Mouse (Mus musculus) ovary, postnatal 14 days (tissue): ENCODE results near the gene Grm8.

Experiments used
- DNase-seq: peaks from one replicate; pipeline ENCODE4 v3.0.0; 2022; ENCODE audit warnings: low spot score

Grm8 gene

GRCm38 (mm10) chr6:28135001-28135401 lies at the start of gene Grm8:
Grm8 (minus strand) TSS chr6:28135178.
- no peak for DNase-seq

DNA sequence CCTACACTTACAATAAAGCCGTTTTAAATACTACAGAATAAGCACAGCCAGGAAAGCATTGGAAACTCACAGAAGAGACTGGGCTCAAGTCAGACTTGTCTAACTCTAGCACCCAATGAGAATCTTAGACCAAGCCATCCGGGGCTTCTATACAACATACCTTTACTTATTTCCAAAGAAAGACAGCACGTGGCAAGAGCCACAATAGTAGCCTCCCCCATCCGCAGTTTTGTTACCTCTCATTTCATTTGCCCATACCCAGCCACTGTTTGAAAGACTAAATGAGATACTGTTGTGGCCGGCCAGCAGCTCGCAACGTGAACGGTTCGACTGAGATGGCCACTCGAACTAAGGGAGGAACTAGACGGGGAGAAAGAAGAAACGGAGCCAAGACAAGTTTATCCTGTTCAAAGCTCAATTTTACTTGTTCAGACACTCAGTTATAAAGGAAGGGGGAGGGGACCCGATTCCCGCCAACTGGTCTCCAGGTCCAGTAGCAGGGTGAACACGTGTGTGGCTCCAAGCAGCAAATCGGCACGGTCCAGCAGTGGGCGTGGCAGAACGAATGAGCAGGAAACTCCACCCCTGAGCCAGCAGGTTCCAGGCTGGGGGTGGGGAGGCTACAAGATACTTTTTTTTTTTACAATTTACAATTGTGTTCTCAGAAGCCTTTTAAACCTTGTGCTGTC lies 35.0 kb upstream of the Grm8 start:
- DNase-seq: no peak

GRCm38 (mm10) chr6:28160399-28160798 lies 25.4 kb upstream of the Grm8 start:
- DNase-seq: no peak

DNA sequence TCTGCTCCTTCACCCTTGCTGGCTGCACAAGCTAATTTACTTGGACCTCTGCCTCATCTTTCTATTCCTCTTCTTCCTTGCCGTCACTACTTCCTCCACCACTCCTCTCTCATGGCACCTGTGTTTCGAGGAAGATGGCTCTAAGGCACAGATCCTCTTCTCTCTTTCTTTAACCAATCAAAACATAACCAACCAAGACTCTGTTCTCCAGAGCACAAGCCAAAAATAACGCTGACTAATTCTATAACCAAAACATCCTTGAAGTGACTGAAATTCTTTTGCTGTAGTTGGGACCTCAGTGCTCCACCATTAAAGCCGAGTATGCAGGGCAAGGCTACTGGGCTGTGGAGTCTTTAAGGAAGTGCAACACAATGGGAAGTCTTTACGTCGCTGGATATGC lies 11.5 kb upstream of the Grm8 start:
- no peak for DNase-seq

- DNase-seq: no peak
These were observed 7.4 kb upstream of the Grm8 start for GRCm38 (mm10) chr6:28142332-28142731.

DNA sequence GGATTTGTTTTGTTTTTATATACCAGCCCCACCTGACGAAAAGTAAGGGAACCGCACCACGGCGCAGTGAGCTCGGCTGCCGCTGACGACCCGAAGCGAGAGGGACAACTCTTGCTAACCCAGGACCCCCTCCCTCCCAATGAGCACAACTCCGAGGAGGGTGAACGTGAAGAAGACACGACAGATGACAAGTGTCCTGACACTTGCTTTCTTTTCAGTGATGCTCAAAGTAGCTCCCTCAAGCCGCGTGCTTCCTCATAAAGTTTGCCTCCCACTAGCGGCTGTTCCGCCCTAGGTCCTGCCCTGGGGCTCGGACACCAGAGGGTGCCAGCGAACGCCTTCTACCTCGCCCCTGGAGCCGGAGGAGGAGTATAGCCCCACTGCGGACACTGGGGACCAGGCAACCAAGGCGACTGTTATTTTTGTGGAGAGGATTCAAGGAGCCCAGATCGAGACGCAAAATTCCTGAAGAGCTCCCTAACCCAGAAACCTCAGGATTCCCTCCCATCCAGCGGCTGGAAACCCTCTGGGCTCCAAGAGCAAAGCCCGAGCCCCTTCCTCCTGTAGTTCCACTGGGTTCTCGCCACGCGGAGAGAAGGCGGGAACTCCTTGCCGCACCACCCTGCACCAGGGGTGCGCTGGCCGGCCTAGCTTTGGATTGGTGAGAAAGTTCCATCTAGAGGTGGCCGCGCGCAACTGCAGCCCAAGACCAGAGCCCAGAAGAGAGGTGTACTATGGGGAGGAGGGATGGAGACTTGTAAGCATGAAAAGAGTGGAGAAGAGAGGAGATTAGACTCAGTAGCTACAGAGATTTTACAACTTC lies 644 bp upstream of the Grm8 start:
- DNase-seq: peak; percentile 73

GRCm38 (mm10) chr6:28134251-28134801 lies 652 bp downstream of the Grm8 start:
- DNase-seq: no peak

DNA sequence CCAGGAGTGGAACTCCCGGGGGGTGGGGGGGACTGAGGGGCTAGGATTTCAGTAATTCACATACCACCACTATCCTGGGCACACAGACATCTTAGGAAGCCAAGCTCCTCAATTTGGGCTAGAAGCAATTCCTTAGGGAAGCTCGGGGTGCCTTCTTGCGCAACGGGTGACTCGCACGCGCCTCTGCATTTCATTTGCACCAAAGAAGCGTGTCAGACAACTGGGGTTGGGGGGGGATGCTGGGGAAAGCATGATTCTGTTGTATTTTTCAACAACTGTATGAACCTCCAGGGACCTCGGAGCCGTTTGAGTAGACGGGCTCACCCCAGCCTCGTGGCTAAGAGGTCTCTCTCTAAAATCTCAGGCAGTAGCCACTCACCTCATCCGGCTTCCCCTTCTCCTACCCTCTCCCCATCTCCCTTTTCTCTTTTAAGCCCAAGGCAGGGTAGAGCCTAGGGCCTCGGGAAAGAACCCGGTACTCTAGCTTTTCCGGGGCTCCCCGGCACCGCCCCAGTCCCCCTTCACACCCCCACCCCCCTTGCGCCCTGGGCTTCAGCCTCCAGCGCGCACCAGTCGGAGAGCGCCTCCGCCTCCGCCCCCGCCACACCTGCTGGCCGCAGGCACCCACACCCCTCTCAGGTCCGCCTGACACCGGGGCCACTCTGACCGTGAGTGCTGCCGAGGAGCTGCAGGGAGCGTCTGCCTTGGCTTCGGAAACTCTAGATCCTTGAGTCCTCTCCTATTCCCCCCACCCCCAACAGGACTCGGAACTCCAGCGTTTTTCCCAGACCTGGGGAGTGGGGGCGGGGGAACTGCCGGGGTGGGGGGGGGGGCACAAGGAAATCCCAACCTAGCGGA lies 1.5 kb downstream of the Grm8 start:
- DNase-seq: no peak

- no peak for DNase-seq
These were observed 2.9 kb downstream of the Grm8 start for GRCm38 (mm10) chr6:28132056-28132455.

DNA sequence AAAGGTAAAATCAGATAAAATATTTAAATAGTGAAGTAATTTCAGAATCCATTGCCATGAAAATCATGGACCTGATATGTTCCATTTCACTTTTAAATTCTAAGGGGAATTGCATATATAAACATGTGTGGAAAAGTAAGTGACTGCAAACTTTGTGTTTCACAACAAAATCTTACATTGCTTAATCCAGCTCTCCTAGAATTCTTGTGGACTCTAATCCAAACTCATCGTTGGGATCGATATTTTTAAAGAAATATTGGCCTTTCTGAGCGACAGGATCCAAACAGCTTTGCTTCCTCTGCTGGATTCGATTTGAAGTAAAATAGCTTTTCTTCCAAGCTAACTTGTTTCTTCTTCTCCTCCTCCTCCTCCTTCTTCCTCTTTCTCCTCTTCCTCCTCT lies 6.1 kb downstream of the Grm8 start:
- no peak for DNase-seq

GRCm38 (mm10) chr6:28115519-28115918 lies 19.5 kb downstream of the Grm8 start:
- DNase-seq: no peak

GRCm38 (mm10) chr6:28114916-28115315 lies 20.1 kb downstream of the Grm8 start:
- no peak for DNase-seq

DNA sequence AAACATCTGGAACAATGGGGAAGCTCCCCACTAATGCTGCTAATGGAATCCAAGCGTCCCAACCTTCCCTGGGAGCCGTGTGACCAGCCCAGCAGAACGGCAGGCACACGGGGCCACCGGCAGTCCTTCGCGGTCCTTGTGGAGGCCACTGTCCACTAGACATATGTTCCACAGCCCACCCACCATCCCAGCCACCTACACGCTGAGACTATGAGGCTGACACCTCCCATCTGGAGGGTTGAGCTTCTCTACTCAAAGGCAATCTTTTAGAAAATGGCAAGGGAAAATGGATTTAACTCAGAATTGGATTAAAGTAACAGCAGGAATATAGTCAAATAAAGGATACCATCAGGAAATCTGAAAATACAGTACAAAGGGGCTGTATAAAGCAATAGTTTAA lies 23.4 kb downstream of the Grm8 start:
- no peak for DNase-seq

DNA sequence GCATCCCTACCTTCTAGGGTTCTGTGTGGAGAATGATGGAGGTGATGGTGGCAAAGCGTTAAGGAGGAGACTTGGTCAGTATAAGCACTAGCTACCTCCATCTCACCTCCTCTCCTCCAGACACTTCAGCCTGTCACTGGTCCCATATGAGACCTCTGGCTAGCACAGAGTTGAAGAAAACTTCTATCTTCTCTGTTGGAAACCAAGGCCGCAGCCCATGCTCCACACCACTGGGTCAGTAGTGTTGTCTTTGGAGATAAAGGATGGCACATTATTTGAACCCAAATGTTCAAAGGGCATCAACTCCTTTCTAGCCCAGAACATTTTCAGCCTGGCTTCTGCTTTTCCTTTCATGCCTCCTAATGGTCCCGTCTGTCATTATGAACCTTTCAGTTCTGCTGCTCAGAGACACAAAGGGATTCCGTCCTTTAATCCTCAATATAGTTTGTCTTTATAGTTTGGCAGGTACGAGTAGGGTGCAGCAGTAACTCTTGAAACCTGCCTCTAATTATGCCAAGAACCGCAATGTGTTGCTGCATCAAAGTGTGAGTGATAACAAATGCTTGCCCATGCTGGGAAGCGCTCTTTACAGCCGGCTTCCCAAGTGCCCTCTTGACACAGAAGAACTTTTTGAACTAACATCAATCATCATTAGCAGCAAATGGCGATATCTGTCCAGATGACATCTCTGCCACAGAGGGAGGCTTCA lies 32.2 kb downstream of the Grm8 start:
- no peak for DNase-seq

DNA sequence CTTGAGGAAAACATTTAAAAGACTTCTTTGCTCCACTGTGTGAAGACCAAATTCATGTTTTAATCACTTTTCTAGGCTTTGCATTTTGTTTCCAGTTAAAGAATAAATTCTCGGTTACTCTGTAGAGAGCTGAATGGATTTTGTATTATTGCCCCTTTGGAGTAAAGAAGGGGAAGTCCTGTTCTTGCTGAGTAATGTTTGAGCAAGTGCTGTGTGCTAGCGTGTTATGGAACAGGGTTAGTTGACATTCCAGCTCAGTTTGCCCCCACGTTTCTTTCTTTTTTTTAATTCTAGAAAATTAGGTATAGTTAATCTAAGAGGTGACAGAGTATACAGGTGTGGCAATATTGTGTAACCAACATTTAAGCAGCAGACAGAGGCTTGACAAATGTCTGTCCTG lies 35.0 kb downstream of the Grm8 start:
- no peak for DNase-seq

- no peak for DNase-seq
These were observed 42.5 kb downstream of the Grm8 start for GRCm38 (mm10) chr6:28092511-28092910.

GRCm38 (mm10) chr6:28091836-28092235 lies 43.1 kb downstream of the Grm8 start:
- DNase-seq: no peak

DNA sequence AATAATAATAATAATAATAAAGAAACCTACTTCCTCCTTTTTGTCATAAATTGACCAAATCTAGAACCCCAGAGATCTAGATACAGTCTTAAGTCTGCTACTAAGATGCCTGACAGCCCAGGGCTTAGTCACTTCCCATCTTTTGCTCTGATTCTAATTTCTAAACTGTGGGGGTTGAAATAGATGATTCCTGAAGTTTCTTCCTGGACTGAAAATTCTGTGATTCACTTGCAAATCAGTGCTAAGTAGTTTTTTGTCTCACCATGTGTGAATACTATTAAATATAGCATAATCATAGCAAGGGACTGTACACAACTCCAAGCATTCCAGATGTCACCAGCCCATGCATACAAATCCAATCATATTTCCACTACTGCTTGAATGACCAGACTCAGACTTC lies 44.0 kb downstream of the Grm8 start:
- DNase-seq: no peak

DNA sequence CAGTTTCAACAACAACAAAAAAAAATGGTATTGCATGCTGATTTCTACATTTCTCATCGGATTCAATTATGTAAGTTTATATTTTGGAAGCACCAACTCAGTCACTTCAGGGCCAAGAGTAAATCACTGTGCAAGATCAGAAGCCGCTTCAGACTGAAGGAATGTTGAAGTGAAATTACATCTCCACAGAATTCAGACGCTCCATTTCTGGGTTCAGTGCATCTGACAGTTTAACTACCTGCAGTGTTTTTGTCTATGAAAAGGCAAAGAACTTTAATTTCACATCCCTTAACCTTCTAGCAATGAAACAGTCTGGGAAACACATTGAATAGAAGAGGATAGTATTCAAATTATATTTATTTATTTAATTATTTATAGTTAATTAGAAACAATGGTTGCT lies 59.4 kb downstream of the Grm8 start:
- no peak for DNase-seq

GRCm38 (mm10) chr6:28074470-28074869 lies 60.5 kb downstream of the Grm8 start:
- DNase-seq: no peak

DNA sequence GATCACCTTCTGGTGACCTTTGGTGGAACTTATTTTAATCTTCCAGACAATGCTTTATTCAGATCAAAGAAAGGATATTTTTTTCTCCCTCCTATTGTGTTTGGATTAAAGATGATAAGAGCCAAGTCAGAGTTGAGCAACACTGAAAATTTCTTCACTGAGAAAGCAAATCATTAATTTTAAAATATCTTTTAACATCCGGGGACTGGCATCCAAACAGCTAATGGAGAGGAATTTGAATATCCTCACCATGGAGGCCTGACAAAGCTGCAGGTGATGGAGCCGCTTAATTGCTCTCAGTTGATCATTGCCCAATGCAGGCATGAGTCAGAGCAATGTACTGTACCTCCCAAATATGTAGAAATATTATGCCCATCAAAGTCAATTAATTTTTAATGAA lies 83.0 kb downstream of the Grm8 start:
- no peak for DNase-seq

DNA sequence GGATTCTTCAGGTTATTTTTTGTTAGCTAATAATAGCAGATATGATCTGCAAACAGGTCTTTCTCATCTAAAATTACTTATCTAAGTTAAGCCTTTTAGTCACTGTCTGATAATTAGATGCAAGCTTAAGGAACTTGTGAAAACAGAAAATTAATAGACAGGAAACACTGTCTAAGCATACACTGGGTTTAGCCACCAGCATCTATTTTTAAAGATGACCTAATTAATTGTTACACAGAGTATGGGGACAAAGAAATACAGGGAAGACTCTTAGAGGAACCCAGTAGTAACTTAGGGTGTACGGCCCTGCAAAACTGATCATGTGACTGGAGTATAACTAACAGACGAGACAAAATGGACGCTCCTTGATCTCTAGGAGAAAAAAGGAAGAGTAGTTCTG lies 92.6 kb downstream of the Grm8 start:
- no peak for DNase-seq
